ENCODE assay signal across 15 mouse cellular contexts in genomic region chr5:91951404-91951803, GRCm38 (mm10). TPM values are rescaled to one million over a fixed set of nuclear protein-coding genes. Genes with fewer than 3 reads are reported as not detected.
DNase-seq lines count a peak whose midpoint lies in the region; ATAC-seq and TF ChIP-seq lines count a peak whose summit lies in the region.
"Had no signal": no experiment of that assay in that cellular context is flagged by ENCODE, and none has a peak within 500 bp of the region (broad histone marks: within the 10 kb centered on the region; RNA-seq: fewer than 3 reads in every experiment).

No protein-coding gene starts in this region.

- no peak overlapping the region for H3K4me2 ChIP-seq in embryonic facial prominence, embryonic 11.5 days (ENCODE audit: low read depth, low read length)
- H3K4me2 ChIP-seq in hindbrain, postnatal 0 days (ENCODE audit: low read depth, low read length): no peak overlapping the region

- H3K4me1 ChIP-seq in embryonic facial prominence, embryonic 11.5 days (ENCODE audit: control insufficient read depth, insufficient read depth, low read length): no peaks in the 10 kb centered on the region
- no peaks in the 10 kb centered on the region for H3K4me1 ChIP-seq in embryonic facial prominence, embryonic 10.5 days
- no peaks in the 10 kb centered on the region for H3K4me1 ChIP-seq in hindbrain, postnatal 0 days (ENCODE audit: insufficient read depth, low read length)
- H3K4me1 ChIP-seq: forebrain, embryonic 10.5 days had no signal

- no peak overlapping the region for H3K4me3 ChIP-seq in embryonic facial prominence, embryonic 11.5 days (ENCODE audit: low read depth, low read length)
- H3K4me3 ChIP-seq in embryonic facial prominence, embryonic 10.5 days: no peak overlapping the region
- H3K4me3 ChIP-seq in layer of hippocampus, adult 2 months: no peak overlapping the region
- H3K4me3 ChIP-seq in hindbrain, postnatal 0 days (ENCODE audit: low read length): no peak overlapping the region
- H3K4me3 ChIP-seq: forebrain, embryonic 10.5 days had no signal

- no peaks in the 10 kb centered on the region for H3K27me3 ChIP-seq in embryonic facial prominence, embryonic 11.5 days (ENCODE audit: control insufficient read depth, insufficient read depth, low read length)
- no peaks in the 10 kb centered on the region for H3K27me3 ChIP-seq in embryonic facial prominence, embryonic 10.5 days (replicated peaks; ENCODE audit: low read depth, poor library complexity, severe bottlenecking)
- no peaks in the 10 kb centered on the region for H3K27me3 ChIP-seq in hindbrain, postnatal 0 days (ENCODE audit: insufficient read depth, low read length)

- H3K36me3 ChIP-seq in embryonic facial prominence, embryonic 11.5 days (replicated peaks; ENCODE audit: control insufficient read depth, insufficient read depth, low read depth, low read length): peaks cover 2% of the 10 kb centered on the region; the same call in 1 of the 2 replicates
- H3K36me3 ChIP-seq in embryonic facial prominence, embryonic 10.5 days (replicated peaks): peaks cover 87% of the 10 kb centered on the region
- H3K36me3 ChIP-seq in hindbrain, postnatal 0 days (ENCODE audit: insufficient read depth, low read length): peaks cover 30% of the 10 kb centered on the region

- DNase-seq in embryonic facial prominence, embryonic 11.5 days (ENCODE audit: low spot score): peak; percentile 57
- no peak for DNase-seq in embryonic facial prominence, embryonic 10.5 days (ENCODE audit: low spot score)
- DNase-seq in layer of hippocampus, adult 2 months (ENCODE audit: low spot score in 2 of 2): peak in 1 of 2 experiments; percentile 48
- DNase-seq in layer of hippocampus, adult 9-11 months: no peak
- DNase-seq in A20 (ENCODE audit: low read depth, low spot score): peak; percentile 20
- DNase-seq in hindbrain, postnatal 0 days (ENCODE audit: low spot score): peak; percentile 75
- DNase-seq in thymus, postnatal 10 days (ENCODE audit: low spot score in 2 of 2): no peak
- DNase-seq: heart, adult 11 months; lung, adult 18-20 months; right cerebral cortex, postnatal 4 days had no signal

- H3K9me3 ChIP-seq in embryonic facial prominence, embryonic 11.5 days (replicated peaks; ENCODE audit: control insufficient read depth, low read length): no peaks in the 10 kb centered on the region
- H3K9me3 ChIP-seq in embryonic facial prominence, embryonic 10.5 days: no peaks in the 10 kb centered on the region
- H3K9me3 ChIP-seq in hindbrain, postnatal 0 days (ENCODE audit: low read length): no peaks in the 10 kb centered on the region
- H3K9me3 ChIP-seq: forebrain, embryonic 10.5 days had no signal

- H3K27ac ChIP-seq in embryonic facial prominence, embryonic 11.5 days (replicated peaks; ENCODE audit: low read depth, low read length): no peak overlapping the region
- no peak overlapping the region for H3K27ac ChIP-seq in embryonic facial prominence, embryonic 10.5 days (replicated peaks)
- H3K27ac ChIP-seq in layer of hippocampus, adult 2 months: no peak overlapping the region
- no peak overlapping the region for H3K27ac ChIP-seq in hindbrain, postnatal 0 days
- H3K27ac ChIP-seq: forebrain, embryonic 10.5 days had no signal

- no peak for ATAC-seq in embryonic facial prominence, embryonic 11.5 days (replicated peaks; ENCODE audit: insufficient number of reproducible peaks, low FRiP score, low TSS enrichment, low read depth)
- no peak for ATAC-seq in hindbrain, postnatal 0 days
- no peak for ATAC-seq in erythroid progenitor cell, adult 5-6 weeks (replicated peaks; ENCODE audit: low FRiP score, poor library complexity, severe bottlenecking)
- ATAC-seq: activated CD4-positive, CD25-positive, alpha-beta regulatory T cell, adult 4 months had no signal

- TF ChIP-seq CTCF in layer of hippocampus, adult 2 months (conservative IDR thresholded peaks at IDR 0.05): peak; percentile 84
- TF ChIP-seq CTCF in hindbrain, postnatal 0 days (IDR thresholded peaks at IDR 0.05; ENCODE audit: low read depth): peak; percentile 60

- no peak overlapping the region for H3K9ac ChIP-seq in embryonic facial prominence, embryonic 11.5 days (replicated peaks; ENCODE audit: low read length)
- no peak overlapping the region for H3K9ac ChIP-seq in hindbrain, postnatal 0 days (replicated peaks; ENCODE audit: low read length)

RNA-seq across cellular contexts. Expression of gene Rchy1, which starts 11.5 kb away (rescaled TPM):
- polyA plus RNA-seq in embryonic facial prominence, embryonic 11.5 days (2014; fragmentation: Nextera tagmentation; extraction: Ambion mirVana): 38.2 and 41.5 TPM in 2 replicates
- polyA plus RNA-seq in embryonic facial prominence, embryonic 10.5 days (2016; fragmentation: Nextera tagmentation; extraction: Ambion mirVana): 55.8 and 55.9 TPM in 2 replicates
- 10 to 100 TPM; 46.9 to 51.7 TPM for total RNA-seq in layer of hippocampus, adult 2 months (2021)
- total RNA-seq in hindbrain, postnatal 0 days (2014; rRNA removed): 23.2 and 35.6 TPM in 2 replicates
- 76.6 and 81.2 TPM in 2 replicates for polyA plus RNA-seq in hindbrain, postnatal 0 days (2015; fragmentation: Nextera tagmentation; extraction: Ambion mirVana)
- 44.4 and 72.1 TPM in 2 replicates for total RNA-seq in erythroid progenitor cell, adult 5-6 weeks (2015; ENCODE audit: low replicate concordance)
- total RNA-seq in erythroid progenitor cell, adult 5-6 weeks (2017; ENCODE audit: low replicate concordance): 33.2 and 39.5 TPM in 2 replicates

RNA-seq across cellular contexts. Expression of gene Odaph, which starts 35.9 kb away (rescaled TPM):
- not detected in 2 replicates for polyA plus RNA-seq in embryonic facial prominence, embryonic 11.5 days (2014; fragmentation: Nextera tagmentation; extraction: Ambion mirVana)
- not detected in 2 replicates for polyA plus RNA-seq in embryonic facial prominence, embryonic 10.5 days (2016; fragmentation: Nextera tagmentation; extraction: Ambion mirVana)
- not detected for total RNA-seq in layer of hippocampus, adult 2 months (2021)
- total RNA-seq in hindbrain, postnatal 0 days (2014; rRNA removed): 1.2 TPM in 1 of 2 replicates, not detected in the other
- polyA plus RNA-seq in hindbrain, postnatal 0 days (2015; fragmentation: Nextera tagmentation; extraction: Ambion mirVana): 0.66 and 1.1 TPM in 2 replicates
- not detected in 2 replicates for total RNA-seq in erythroid progenitor cell, adult 5-6 weeks (2015; ENCODE audit: low replicate concordance)
- not detected in 2 replicates for total RNA-seq in erythroid progenitor cell, adult 5-6 weeks (2017; ENCODE audit: low replicate concordance)
- polyA plus RNA-seq: activated CD4-positive, CD25-positive, alpha-beta regulatory T cell, adult 4 months; forebrain, embryonic 10.5 days; intestine, embryonic 14.5 days; neural tube, embryonic 11.5 days had no signal

Comparison
In these comparisons a context has a peak if more than half of its experiments do, and no peak if none do; other contexts are left out.
1. DNase-seq: peak in embryonic facial prominence, embryonic 11.5 days (single experiment), A20 (single experiment) and hindbrain, postnatal 0 days (single experiment); none in embryonic facial prominence, embryonic 10.5 days (single experiment), layer of hippocampus, adult 9-11 months (single experiment) and thymus, postnatal 10 days (0 of 2).